Mouse (Mus musculus): ENCODE results near the gene Gm3238. TPM values are rescaled to one million over a fixed set of nuclear protein-coding genes. Genes with fewer than 3 reads are reported as not detected.

The Gm3238 gene
- total and polyA plus RNA-seq, 3 experiments, result not detected

- Histone ChIP-seq H3K9me3 (replicated peaks; ENCODE audit: low read length) (peaks cover 10% of the 10 kb centered on the region), H3K27ac (ENCODE audit: insufficient read depth, low read depth) (no peak overlapping the region), H3K4me2 (ENCODE audit: insufficient read depth, low read depth, poor library complexity, severe bottlenecking) (no peak overlapping the region), H3K9ac (ENCODE audit: insufficient read depth, low read depth) (no peak overlapping the region), H3K27me3 (replicated peaks) (peaks cover 48% of the 10 kb centered on the region), H3K79me2 (replicated peaks; ENCODE audit: control insufficient read depth, extremely low read depth, insufficient read depth, poor library complexity, severe bottlenecking) (no peaks in the 10 kb centered on the region), H3K36me3 (replicated peaks in 1 of 2; ENCODE audit: control insufficient read depth in 1 of 2, insufficient read depth in 1 of 2, low read length in 1 of 2) (no peaks in the 10 kb centered on the region), H3K4me3 (replicated peaks in 1 of 3; ENCODE audit: low read depth in 2 of 3, low read length in 2 of 3, poor library complexity in 1 of 3) (no peak overlapping the region), H3K4me1 (ENCODE audit: control insufficient read depth in 1 of 2, insufficient read depth in 2 of 2) (no peaks in the 10 kb centered on the region)
- TF ChIP-seq MAZ (IDR thresholded peaks at IDR 0.05; ENCODE audit: low read depth, low read length) (no peak), SMC3 (IDR thresholded peaks at IDR 0.05; ENCODE audit: low read depth, low read length) (peak; percentile 30), ZNF384 (IDR thresholded peaks at IDR 0.05; ENCODE audit: low read depth, low read length) (no peak), CTCF (conservative IDR thresholded peaks at IDR 0.05 in 1 of 2, IDR thresholded peaks at IDR 0.05 in 1 of 2; ENCODE audit: low read depth in 2 of 2, low read length in 2 of 2) (peak in 1 of 2 experiments; percentile 33; a peak in 2 of 4 replicates), ELF1 (IDR thresholded peaks at IDR 0.05; ENCODE audit: low read depth, low read length) (no peak), E2F4 (IDR thresholded peaks at IDR 0.05; ENCODE audit: insufficient replicate concordance, low read depth, low read length) (no peak), GABPA (IDR thresholded peaks at IDR 0.05; ENCODE audit: insufficient replicate concordance, low read depth, low read length) (no peak)
- DNase-seq (ENCODE audit: extremely low read depth), result no peak
- in situ Hi-C loops (cut with MboI; ENCODE audit: low pct_ligation_motif_present, low pct_unique_long_range_greater_than_20kb, low sequenced_read_pairs), result no loop called here
- dilution Hi-C loops (cut with MboI; ENCODE audit: extremely low pct_ligation_motif_present, extremely low pct_unique_long_range_greater_than_20kb, low sequenced_read_pairs), result no loop called here
These were observed 46.3 kb downstream of the Gm3238 start for GRCm38 (mm10) chr10:77724855-77725254.

Other genes with a start within 250 kb of the Gm3238 start
Only the 20 nearest of the 32 such genes appear.
- gene Gm19402, start 80.6 kb downstream of the Gm3238 start, total RNA-seq (2012; rRNA removed), result not detected in 2 replicates
- gene Gm19402, start 80.6 kb downstream of the Gm3238 start, total RNA-seq (2014; rRNA removed), result not detected in 2 replicates
- not detected in 2 replicates for gene Gm19402, start 80.6 kb downstream of the Gm3238 start, polyA plus RNA-seq (2012; ENCODE audit: insufficient read length, low read depth)
- gene Gm9508, start 74.1 kb downstream of the Gm3238 start, total RNA-seq (2012; rRNA removed), result not detected in 2 replicates
- not detected in 2 replicates for gene Gm9508, start 74.1 kb downstream of the Gm3238 start, total RNA-seq (2014; rRNA removed)
- gene Gm9508, start 74.1 kb downstream of the Gm3238 start, polyA plus RNA-seq (2012; ENCODE audit: insufficient read length, low read depth), result not detected in 2 replicates
- gene Gm10272, start 64.7 kb downstream of the Gm3238 start, total RNA-seq (2012; rRNA removed), result not detected in 2 replicates
- gene Gm10272, start 64.7 kb downstream of the Gm3238 start, total RNA-seq (2014; rRNA removed), result not detected in 2 replicates
- not detected in 2 replicates for gene Gm10272, start 64.7 kb downstream of the Gm3238 start, polyA plus RNA-seq (2012; ENCODE audit: insufficient read length, low read depth)
- gene Gm10024, start 59.9 kb downstream of the Gm3238 start, total RNA-seq (2012; rRNA removed), result not detected in 2 replicates
- not detected in 2 replicates for gene Gm10024, start 59.9 kb downstream of the Gm3238 start, total RNA-seq (2014; rRNA removed)
- gene Gm10024, start 59.9 kb downstream of the Gm3238 start, polyA plus RNA-seq (2012; ENCODE audit: insufficient read length, low read depth), result not detected in 2 replicates
- gene Gm10142, start 55.5 kb downstream of the Gm3238 start, total RNA-seq (2012; rRNA removed), result not detected in 2 replicates
- gene Gm10142, start 55.5 kb downstream of the Gm3238 start, total RNA-seq (2014; rRNA removed), result not detected in 2 replicates
- not detected in 2 replicates for gene Gm10142, start 55.5 kb downstream of the Gm3238 start, polyA plus RNA-seq (2012; ENCODE audit: insufficient read length, low read depth)
- gene Krtap12-1, start 50.7 kb downstream of the Gm3238 start, total RNA-seq (2012; rRNA removed), result not detected in 2 replicates
- gene Krtap12-1, start 50.7 kb downstream of the Gm3238 start, total RNA-seq (2014; rRNA removed), result not detected in 2 replicates
- gene Krtap12-1, start 50.7 kb downstream of the Gm3238 start, polyA plus RNA-seq (2012; ENCODE audit: insufficient read length, low read depth), result not detected in 2 replicates
- gene Gm10100, start 44.8 kb downstream of the Gm3238 start, total RNA-seq (2012; rRNA removed), result not detected in 2 replicates
- gene Gm10100, start 44.8 kb downstream of the Gm3238 start, total RNA-seq (2014; rRNA removed), result not detected in 2 replicates
- not detected in 2 replicates for gene Gm10100, start 44.8 kb downstream of the Gm3238 start, polyA plus RNA-seq (2012; ENCODE audit: insufficient read length, low read depth)
- gene Gm18596, start 28.7 kb downstream of the Gm3238 start, total RNA-seq (2012; rRNA removed), result not detected in 2 replicates
- gene Gm18596, start 28.7 kb downstream of the Gm3238 start, total RNA-seq (2014; rRNA removed), result not detected in 2 replicates
- gene Gm18596, start 28.7 kb downstream of the Gm3238 start, polyA plus RNA-seq (2012; ENCODE audit: insufficient read length, low read depth), result not detected in 2 replicates
- not detected in 2 replicates for gene Gm9736, start 20.0 kb downstream of the Gm3238 start, total RNA-seq (2012; rRNA removed)
- not detected in 2 replicates for gene Gm9736, start 20.0 kb downstream of the Gm3238 start, total RNA-seq (2014; rRNA removed)
- not detected in 2 replicates for gene Gm9736, start 20.0 kb downstream of the Gm3238 start, polyA plus RNA-seq (2012; ENCODE audit: insufficient read length, low read depth)
- gene Gm3233, start 11.6 kb downstream of the Gm3238 start, total RNA-seq (2012; rRNA removed), result not detected in 2 replicates
- gene Gm3233, start 11.6 kb downstream of the Gm3238 start, total RNA-seq (2014; rRNA removed), result not detected in 2 replicates
- gene Gm3233, start 11.6 kb downstream of the Gm3238 start, polyA plus RNA-seq (2012; ENCODE audit: insufficient read length, low read depth), result not detected in 2 replicates
- gene Gm7138, start 5.6 kb upstream of the Gm3238 start, total RNA-seq (2012; rRNA removed), result not detected in 2 replicates
- gene Gm7138, start 5.6 kb upstream of the Gm3238 start, total RNA-seq (2014; rRNA removed), result not detected in 2 replicates
- gene Gm7138, start 5.6 kb upstream of the Gm3238 start, polyA plus RNA-seq (2012; ENCODE audit: insufficient read length, low read depth), result not detected in 2 replicates
- not detected in 2 replicates for gene Gm3250, start 11.2 kb upstream of the Gm3238 start, total RNA-seq (2012; rRNA removed)
- not detected in 2 replicates for gene Gm3250, start 11.2 kb upstream of the Gm3238 start, total RNA-seq (2014; rRNA removed)
- not detected in 2 replicates for gene Gm3250, start 11.2 kb upstream of the Gm3238 start, polyA plus RNA-seq (2012; ENCODE audit: insufficient read length, low read depth)
- gene Gm7137, start 16.9 kb upstream of the Gm3238 start, total RNA-seq (2012; rRNA removed), result not detected in 2 replicates
- gene Gm7137, start 16.9 kb upstream of the Gm3238 start, total RNA-seq (2014; rRNA removed), result not detected in 2 replicates
- gene Gm7137, start 16.9 kb upstream of the Gm3238 start, polyA plus RNA-seq (2012; ENCODE audit: insufficient read length, low read depth), result not detected in 2 replicates
- not detected in 2 replicates for gene Gm9639, start 23.8 kb upstream of the Gm3238 start, total RNA-seq (2012; rRNA removed)
- not detected in 2 replicates for gene Gm9639, start 23.8 kb upstream of the Gm3238 start, total RNA-seq (2014; rRNA removed)
- gene Gm9639, start 23.8 kb upstream of the Gm3238 start, polyA plus RNA-seq (2012; ENCODE audit: insufficient read length, low read depth), result not detected in 2 replicates
- gene Gm19668, start 27.8 kb upstream of the Gm3238 start, total RNA-seq (2012; rRNA removed), result not detected in 2 replicates
- not detected in 2 replicates for gene Gm19668, start 27.8 kb upstream of the Gm3238 start, total RNA-seq (2014; rRNA removed)
- gene Gm19668, start 27.8 kb upstream of the Gm3238 start, polyA plus RNA-seq (2012; ENCODE audit: insufficient read length, low read depth), result not detected in 2 replicates
- not detected in 2 replicates for gene Gm9507, start 40.5 kb upstream of the Gm3238 start, total RNA-seq (2012; rRNA removed)
- gene Gm9507, start 40.5 kb upstream of the Gm3238 start, total RNA-seq (2014; rRNA removed), result not detected in 2 replicates
- not detected in 2 replicates for gene Gm9507, start 40.5 kb upstream of the Gm3238 start, polyA plus RNA-seq (2012; ENCODE audit: insufficient read length, low read depth)
- gene Gm2696, start 43.4 kb upstream of the Gm3238 start, total RNA-seq (2012; rRNA removed), result not detected in 2 replicates
- not detected in 2 replicates for gene Gm2696, start 43.4 kb upstream of the Gm3238 start, total RNA-seq (2014; rRNA removed)
- gene Gm2696, start 43.4 kb upstream of the Gm3238 start, polyA plus RNA-seq (2012; ENCODE audit: insufficient read length, low read depth), result not detected in 2 replicates
- gene Krtap10-4, start 55.8 kb upstream of the Gm3238 start, total RNA-seq (2012; rRNA removed), result not detected in 2 replicates
- not detected in 2 replicates for gene Krtap10-4, start 55.8 kb upstream of the Gm3238 start, total RNA-seq (2014; rRNA removed)
- not detected in 2 replicates for gene Krtap10-4, start 55.8 kb upstream of the Gm3238 start, polyA plus RNA-seq (2012; ENCODE audit: insufficient read length, low read depth)
- not detected in 2 replicates for gene Krtap10-10, start 64.6 kb upstream of the Gm3238 start, total RNA-seq (2012; rRNA removed)
- gene Krtap10-10, start 64.6 kb upstream of the Gm3238 start, total RNA-seq (2014; rRNA removed), result not detected in 2 replicates
- not detected in 2 replicates for gene Krtap10-10, start 64.6 kb upstream of the Gm3238 start, polyA plus RNA-seq (2012; ENCODE audit: insufficient read length, low read depth)
- not detected in 2 replicates for gene Gm36176, start 75.5 kb upstream of the Gm3238 start, total RNA-seq (2012; rRNA removed)
- not detected in 2 replicates for gene Gm36176, start 75.5 kb upstream of the Gm3238 start, total RNA-seq (2014; rRNA removed)
- gene Gm36176, start 75.5 kb upstream of the Gm3238 start, polyA plus RNA-seq (2012; ENCODE audit: insufficient read length, low read depth), result not detected in 2 replicates

All from CH12.LX (cell line).